Mouse (Mus musculus): ENCODE data around the gene Sec24a. TPM values are rescaled to one million over a fixed set of nuclear protein-coding genes. Genes with fewer than 3 reads are reported as not detected.
"Not testable (repeated sequence)": the region's sequence is repeated elsewhere in the genome, so short reads cannot be mapped to it uniquely, and the experiment has no call there.

Gene Sec24a
- 10 to 100 TPM; 15.3 to 22.3 (median 19.0) TPM for polyA plus RNA-seq (2017; shearing (Covaris generic))

DNA sequence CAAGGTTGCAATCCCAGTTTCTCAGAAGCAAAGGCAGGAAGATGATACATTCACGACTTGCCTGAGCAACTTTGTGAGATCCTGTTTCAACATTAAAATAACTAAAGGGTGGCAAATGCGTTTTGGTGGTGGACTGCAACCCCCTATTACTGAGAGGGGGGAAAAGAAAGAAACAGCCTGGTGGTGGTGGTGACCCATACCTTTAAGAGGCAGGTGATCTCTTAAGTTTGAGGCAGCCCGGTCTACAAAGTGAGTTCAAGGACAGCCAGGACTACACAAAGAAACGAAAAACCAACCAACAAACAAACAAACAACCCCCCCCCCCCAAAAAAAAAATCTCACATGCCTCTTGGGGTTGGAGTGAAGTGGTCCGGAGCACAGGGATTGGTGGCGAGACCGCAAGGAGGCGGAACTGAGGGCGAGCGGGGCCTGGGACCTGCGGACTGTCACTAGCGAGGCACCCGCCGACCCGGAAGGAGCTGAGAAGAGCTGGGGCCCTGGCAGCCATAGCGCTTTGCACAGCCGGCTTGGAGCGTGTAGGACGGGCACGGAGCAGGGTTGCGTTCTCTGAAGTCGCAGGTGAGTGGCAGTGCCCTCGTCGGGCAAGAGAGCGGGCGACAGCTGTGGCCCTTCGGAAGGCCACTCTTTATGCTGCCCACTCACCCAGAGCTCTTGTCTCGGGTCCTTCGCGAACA, at the start of gene Sec24a, which contains the start of gene Sar1b:
Gene Sec24a (minus strand): TSS at position 422 of the 695 bp plus-strand sequence.
Gene Sar1b (plus strand): TSS at position 475 of the 695 bp plus-strand sequence.
- ATAC-seq: peak; percentile 91

DNA sequence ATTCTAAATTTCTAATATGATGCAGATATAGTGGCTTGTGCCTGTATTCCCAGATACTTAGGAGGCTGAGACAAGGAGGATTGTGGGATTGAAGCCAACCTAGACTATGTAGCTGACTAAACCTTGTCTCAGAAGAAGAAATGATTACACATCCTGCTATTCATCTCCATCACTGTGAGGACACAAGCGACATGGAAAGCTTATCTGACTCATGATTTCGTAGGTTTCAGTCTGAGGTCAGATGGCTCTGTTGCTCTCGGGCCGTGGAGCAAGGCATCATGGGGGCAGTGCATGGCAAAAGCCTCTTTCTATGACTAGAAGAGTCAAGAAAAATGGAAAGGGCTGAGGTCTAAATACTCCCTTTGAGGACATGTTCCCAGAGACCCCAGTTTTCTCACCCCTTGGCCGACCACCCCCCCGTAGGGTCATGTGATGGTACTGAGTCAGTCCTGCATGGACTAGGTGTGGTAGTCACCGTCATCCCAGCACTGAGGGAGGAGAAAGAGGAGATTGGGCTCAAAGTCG, 48.6 kb upstream of the Sec24a start:
- ATAC-seq: no peak

DNA sequence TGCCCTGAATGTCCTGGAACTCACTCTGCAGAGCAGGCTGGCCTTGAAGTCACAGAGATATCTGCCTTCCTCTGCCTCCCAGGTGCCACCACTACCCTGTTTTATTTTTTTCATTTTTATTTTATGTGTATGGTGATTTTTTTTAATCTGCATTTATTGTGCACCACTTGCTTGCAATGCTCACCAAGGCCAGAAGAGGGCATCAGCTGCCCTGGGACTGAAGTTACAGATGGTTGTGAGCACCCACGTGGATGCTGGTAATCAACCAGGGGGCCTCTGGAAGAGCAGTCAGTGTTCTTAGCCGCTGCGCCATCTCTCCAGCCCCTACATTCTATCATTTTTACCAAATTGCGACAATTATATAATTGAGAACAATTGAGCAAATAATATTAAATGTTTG, 47.8 kb upstream of the Sec24a start:
- ATAC-seq: no peak

DNA sequence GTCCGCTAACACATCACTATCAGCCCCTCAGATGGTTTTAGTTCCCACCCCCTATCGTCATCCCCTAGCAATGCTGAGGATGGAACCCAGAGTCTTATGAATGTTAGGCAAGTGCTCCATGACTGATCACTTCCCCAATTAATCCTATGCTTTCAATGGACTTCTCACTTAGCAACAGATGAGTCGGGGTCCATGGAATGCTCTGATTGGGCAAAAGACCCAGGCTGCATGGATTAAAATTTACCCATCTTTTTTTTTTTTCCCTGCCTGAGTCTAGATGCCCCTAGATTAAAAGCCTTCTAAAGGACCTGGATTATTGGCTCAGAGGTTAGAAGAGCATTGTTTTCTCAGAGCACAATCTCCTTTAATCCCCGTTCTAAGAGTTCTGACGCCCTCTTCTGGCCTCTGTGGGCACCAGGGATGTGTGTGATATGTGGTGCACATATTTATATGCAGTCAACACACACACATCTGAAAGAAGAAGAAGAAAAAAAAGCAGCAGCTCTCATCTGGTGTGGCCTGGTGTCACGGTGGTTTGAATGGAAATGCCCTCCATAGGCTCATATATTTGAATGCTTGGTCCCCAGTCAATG, 46.3 kb upstream of the Sec24a start:
- peak; percentile 39 for ATAC-seq

DNA sequence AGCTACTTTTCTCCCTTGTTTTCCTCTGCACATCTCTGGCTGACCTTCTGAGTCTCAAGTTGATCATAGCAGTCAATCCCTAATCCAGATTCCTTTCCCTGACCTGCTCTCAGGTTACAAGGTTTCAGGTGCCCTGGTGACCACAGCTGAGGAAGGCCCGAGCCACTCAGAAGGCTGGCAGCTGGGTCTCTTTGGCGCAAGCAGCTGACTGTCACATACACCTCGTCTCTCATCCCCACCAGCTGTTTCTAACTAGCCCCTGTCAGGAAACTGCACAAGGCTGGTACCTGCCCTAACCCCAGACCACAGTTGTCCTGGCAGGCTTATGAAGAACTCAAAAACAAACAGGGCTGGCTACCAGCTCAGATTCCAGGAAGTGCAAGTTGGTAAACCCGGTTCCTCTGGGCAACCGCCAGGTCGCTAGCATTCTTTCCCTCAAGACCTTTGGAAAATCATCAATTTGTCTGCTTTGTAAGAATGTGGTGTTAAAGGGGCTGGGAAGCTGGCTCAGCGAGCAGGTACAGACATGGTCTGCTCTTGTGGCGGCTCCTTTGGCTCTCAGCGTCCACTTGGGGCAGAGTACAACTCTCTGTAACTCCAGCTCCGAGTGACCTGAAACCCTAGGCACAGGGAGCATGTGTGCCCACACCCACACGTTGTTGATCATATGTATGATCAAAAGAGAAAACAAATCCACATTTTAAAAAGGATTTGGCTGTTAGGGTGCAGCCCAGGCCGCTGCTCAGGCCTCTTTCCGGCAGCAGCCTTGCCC, 43.9 kb upstream of the Sec24a start:
- ATAC-seq: no peak

DNA sequence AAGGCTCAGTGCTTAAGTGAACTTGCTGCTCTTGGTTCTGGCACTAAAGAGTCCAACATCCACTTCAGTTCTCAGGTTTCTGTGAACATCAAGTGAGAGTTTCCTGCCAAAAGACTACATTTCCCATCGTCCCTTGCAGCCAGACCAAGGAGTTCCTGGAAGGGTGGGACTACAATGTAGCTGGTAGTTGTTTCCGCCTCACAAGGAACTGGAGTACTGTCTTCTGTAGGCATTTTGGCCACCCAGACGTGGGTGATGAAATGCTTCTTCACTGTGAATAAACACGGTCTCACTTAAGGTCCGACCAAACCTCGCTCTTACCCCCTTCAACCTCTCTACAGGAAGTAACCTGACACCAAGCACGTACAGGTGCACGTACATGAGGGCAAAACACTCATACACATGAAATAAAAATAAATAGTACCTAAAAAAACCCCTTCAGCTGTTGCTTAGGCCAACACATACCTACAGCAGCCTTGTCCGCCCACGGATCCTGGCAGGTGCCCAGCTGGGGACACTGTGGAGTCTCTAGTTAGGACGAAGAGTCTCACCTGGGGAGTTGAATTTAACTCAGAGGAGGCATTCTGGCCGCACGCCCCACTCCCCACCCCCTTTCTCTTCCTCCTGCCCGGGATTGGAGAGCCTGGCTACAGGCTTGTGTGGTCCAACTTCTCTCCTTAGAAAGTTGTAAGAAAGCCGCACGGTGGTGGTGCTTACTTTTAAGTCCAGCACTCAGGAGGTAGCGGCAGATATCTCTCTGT, 42.0 kb upstream of the Sec24a start:
- ATAC-seq: peak; percentile 88

DNA sequence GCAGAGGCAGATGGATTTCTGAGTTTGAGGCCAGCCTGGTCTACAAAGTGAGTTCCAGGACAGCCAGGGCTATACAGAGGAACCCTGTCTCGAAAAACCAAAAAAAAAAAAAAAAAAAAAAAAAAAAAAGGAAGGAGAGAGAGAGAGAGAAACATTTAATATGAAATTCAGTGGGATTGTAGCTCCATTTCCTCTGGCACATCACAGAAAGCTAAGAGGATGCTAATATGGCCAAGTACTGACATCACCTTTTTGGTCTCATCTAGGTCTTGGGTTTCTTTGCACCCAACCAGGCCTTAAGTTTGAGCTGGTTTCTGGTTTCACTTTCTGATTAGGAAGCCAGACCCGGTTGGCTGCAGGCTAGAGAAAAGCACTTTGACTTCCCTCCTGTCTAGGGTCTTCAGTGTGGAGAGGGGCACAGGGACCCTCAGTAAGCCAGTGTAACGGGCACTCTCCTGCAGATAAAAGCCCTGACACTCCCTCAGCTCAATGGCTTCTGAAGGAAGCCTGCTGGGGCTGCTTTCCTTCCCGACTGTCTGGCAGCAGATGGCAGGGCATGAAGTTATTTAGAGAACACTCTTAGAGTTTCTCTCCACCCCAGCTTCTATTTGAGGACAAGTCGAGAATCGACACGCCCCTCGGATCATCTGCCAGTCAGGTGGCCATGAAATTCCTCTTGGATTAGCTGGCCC, 37.3 kb upstream of the Sec24a start:
- peak; percentile 85 for ATAC-seq

DNA sequence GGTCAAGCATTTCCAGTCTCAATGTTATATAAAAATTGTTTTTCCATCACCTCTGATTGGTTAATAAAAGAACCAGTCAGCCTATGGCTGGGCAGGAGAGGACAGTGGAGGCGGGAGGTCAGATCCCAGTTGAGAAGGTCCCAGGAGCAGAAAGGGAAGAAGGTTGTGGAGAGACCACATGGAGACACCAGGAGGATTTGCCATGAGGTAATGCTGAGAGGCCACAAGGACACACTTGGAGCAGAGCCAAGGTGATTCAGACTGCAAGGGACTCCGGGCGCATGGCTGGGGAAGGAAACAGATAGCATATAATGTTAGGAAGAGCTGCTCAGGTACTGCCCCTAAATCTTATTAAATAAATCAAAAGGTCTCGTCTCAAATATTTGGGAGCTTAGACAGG, 32.8 kb upstream of the Sec24a start:
- ATAC-seq: no peak

DNA sequence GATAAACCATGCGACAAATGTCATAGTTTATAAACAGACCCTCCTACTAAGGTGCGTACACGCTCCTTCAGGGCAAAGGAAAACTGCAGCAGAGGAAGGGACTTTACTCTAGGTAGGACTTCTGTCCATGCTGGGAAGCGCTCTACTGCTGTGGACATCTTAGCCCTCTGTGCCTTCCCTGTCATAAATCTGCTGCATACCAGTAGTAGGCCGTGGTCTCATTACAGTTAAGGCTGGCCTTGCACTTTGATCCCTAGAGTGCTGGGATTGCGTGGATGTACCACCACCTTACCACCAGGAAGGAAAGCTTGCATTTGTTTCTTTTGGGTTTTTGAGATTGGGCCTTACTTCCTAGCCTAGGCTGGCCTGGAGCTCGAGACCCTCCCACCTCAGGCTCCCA, 27.2 kb upstream of the Sec24a start:
- no peak for ATAC-seq

DNA sequence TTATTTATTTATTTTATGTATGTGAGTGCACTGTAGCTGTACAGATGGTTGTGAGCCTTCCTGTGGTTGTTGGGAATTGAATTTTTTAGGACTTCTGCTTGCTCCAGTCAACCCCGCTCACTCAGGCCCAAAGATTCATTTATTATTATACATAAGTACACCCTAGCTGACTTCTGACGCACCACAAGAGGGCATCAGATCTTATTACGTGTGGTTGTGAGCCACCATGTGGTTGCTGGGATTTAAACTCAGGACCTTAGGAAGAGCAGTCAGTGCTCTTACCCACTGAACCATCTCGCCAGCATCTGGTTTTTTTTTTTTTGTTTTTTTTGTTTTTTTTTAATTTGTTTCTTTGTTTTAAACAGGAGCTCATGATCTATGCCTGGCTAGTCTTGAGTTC, 26.3 kb upstream of the Sec24a start:
- not testable (repeated sequence) for ATAC-seq

DNA sequence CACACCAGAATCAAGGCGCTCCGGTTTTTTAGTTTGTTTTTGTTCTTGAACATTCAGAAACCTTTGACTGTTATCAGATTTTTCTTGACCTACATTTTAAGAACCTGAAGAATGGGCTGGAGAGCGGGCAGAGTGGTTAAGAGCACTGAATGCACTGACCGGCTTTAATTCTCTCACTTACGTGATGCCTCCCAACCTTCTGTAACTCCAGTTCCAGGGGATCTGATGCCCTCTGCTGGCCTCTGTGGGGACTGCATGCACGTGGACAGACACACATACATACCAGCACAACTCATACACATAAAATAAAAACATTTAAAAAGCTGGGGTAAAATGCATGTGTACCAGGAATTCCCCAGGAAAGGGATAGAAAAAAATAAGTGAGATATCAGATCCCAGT, 22.5 kb upstream of the Sec24a start:
- ATAC-seq: no peak

DNA sequence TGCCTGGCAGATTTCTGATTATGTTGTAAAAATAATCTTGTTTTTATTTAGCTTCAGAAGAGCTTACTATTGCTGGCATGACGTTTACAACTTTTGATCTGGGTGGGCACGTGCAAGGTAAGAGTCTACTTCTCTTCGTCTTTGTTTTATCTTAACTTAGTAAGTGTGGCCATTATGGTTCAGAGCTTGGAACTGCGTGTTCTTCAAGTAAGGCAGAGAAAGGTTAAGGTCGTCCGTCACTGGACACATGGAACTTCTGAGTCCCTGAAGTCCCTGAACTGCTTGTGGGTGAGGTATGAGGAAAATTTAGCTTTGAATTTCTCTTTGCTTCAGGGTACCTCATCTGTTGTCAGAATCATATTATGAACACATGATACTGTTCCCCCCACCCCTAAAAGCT, 19.3 kb upstream of the Sec24a start:
- ATAC-seq: no peak

DNA sequence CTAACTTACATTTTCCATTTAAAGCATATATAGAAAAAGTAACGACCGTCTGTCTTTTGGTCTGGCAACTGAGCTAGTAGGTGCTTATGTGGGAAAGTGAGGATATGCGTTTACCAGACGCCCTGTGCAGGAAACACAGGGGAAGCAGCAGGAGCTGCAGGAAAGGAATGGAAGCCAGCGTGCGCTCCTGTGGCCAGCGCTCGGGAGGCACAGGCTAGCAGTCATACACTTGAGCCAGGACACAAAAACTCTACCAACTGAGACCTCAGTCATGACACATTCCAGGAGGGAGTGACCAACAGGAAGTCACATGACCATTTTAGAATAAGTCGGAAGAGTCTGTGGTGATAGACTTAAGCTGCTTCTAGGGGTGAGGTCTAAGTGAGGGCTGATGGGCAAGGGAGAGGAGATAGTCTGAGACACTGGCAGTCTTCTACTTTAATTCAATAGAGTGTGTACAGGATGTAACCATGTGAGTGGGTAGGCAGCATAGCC, 17.4 kb upstream of the Sec24a start:
- ATAC-seq: no peak

DNA sequence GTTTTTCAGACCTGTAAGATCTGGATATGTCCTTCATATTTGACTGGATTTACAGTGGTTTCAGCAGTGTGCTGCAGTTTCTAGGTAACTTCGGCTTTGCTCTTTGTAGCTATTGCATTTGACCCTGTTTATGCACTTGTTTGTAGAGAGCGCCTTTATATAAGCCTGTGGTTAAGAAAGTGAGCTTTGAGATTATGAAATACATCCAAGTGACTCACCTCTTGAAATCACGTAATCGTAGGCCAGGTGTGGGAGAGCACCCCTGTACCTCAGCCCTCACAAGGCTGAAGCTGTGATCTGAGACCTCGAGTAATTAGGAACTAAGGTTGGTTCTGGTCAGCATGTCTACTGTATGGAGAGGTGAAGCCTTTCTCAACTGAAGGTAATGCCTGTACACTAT, 14.0 kb upstream of the Sec24a start:
- ATAC-seq: no peak

DNA sequence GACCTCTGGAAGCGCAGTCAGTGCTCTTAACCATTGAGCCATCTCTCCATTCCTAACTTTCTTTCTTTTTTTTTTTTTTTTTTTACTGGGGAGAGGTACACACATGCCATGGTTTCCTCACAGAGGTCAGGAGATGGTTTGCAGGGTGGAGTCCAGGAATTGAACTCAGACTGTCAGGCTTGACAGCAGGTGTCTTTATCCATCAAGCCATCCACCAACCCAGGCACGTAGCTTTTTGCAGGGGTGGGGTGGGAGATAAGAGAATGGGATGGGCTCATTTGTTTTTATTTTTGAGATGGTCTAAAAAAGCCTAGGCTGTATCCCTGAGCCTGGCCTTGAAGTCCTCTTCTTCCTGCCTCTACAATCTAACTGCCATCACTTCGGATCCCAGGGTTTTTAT, 12.1 kb upstream of the Sec24a start:
- no peak for ATAC-seq

DNA sequence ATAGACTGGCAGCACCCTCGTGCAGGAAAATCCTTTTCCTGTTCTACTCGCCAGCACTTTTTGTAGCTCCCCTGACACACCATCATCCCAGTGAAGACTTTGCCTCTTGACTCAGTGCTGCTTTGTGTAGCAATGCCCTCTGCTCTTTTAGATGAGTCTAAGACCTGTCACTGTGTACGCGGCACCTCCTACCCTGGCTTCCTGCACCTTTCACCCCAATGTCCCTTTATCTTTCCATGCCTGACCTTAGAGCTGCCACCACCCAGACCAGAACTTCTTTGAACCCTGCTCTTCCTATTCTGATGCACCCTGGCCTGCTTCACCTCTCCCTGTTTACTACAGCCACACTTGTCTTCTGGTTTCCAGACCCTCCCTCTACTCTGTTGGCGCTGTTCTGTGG, 4.9 kb upstream of the Sec24a start:
- ATAC-seq: no peak

DNA sequence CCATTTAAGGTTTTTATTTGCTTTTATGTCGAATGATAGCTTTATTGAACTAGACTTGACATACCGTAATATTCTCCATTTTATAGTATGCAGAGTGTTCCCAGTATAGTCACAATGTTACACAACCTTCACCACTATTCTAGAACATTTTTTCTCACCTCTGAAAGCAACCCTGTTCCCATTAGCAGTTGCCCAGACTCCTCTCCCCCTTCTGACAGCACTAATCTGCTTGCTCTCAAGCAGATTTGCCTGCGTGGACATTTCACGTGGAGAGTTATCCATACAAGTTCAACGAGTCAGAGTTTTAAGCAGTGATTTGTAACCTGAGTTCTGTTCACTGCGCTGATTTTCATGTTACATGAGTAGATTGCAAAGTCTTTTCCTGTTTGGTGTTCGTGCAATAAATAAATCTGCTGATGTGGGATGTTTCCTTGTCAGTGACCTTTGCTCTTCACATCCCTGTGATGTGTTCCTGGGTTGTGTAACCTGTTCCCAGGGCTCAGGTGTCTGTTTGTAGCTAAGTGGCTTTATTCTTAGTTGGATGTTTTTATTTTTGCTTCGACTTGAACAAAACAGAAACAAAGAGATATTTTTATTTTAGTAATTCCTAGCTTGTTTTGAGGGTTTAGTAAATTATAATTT, 4.3 kb upstream of the Sec24a start:
- ATAC-seq: no peak

DNA sequence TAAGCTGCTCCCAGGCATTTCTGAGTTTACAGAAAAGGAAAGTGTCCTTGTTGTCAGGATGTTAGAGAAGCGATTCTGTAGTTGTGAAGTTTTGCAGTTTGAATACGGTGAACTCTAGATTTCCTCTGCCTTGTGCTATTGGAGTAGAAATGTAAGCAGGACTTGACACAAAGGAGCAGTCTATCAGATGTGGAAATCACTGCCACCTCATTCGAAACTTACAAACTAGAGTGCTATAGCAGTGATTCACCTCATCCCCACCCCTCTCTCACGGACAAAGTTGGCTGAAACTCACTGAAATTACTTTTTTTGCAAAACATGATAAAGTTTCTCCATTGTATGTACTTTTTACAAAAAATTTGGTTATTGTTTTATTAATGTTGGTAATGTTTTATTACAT, 1.4 kb upstream of the Sec24a start:
- no peak for ATAC-seq

DNA sequence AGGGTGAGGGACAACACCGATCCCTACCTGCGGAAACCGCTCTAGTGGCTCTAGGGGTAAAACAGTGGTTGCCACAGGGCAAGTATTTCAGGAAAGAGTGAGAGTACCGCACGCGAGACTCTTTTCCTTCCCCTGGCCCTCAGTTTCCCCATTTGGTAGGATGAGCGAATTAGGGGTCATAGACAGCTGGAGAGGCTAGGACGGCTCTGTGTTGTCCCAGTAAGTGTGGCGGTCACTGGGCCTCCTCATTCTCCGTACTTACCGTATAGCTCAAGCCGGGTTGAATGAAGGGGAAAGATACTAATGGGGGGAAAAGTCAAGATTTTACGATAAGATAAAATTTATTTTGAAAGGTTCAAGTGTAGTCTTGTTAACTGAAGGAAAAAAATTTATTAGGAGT, 521 bp upstream of the Sec24a start:
- ATAC-seq: no peak

DNA sequence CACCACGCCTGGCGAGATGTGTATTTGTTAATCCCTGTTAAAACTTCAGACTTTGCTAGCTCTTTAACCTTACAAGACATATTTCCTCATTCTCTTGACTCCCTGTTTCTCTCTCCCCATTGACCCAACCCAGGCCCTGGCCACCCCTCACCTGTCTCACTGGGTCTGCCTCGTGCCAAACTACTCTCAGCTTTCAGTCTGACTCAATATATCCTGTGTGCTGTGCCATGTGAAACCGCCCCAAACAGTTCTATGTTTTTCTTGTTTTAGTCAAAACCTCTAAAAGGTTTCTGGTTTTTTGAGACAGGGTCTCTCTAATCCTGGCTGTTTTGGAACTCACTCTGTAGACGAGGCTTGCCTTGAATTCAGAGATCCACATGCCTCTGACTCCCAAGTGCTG, 2.2 kb downstream of the Sec24a start:
- ATAC-seq: no peak

DNA sequence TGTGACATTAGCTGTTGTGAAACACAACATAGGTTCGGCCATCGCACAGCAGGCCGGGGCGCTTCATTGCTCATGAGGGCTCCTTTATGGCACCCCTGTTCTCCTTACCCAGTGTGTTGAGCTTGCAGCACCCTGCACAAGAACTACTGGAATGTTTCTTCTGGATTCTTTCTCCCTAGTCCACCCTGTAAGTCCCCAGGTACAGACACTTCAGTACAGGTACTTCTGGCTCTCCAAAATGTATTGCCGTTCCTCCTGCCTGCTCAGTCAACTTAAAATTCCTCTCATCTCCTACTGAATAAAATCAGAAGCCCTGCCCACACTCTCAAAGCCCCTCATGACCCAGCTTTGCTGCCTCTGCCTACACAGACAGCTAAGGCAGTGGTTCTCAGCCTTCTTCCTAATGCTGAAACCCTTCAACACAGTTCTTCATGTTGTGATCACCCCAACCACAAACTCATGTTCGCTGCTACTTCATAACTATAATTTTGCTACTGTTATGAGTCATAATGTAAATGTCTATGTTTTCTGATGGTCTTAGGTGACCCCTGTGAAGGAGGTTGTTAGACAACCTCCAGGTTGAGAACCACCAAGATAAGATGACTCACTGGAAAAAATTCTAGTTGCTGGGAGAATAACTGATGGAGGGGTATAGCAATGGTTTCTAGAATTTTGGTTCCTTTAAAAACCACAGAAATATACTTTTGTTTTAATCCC, 3.3 kb downstream of the Sec24a start:
- ATAC-seq: no peak
